Mouse (Mus musculus): ENCODE results near the gene Dmrta2. TPM values are rescaled to one million over a fixed set of nuclear protein-coding genes. Genes with fewer than 3 reads are reported as not detected.

Dmrta2 gene
- polyA plus RNA-seq, 1 experiment from 2014 or later: 0.67 TPM

GRCm38 (mm10) chr4:109978068-109978857 is 410 bp downstream of the Dmrta2 start:
- H3K9me3 ChIP-seq (replicated peaks; ENCODE audit: control insufficient read depth, low read length, poor library complexity, severe bottlenecking): no peaks in the 10 kb centered on the region
- peak; percentile 5 for ATAC-seq
- H3K9ac ChIP-seq (ENCODE audit: low read depth, low read length): peak overlapping the region; percentile 27; the same call in 1 of the 2 replicates
- H3K27ac ChIP-seq (ENCODE audit: low read length): no peak overlapping the region; the same call in 1 of the 2 replicates
- peaks cover 79% of the 10 kb centered on the region for H3K27me3 ChIP-seq (ENCODE audit: control insufficient read depth, insufficient read depth, low read depth, low read length)
- no peaks in the 10 kb centered on the region for H3K36me3 ChIP-seq (ENCODE audit: control insufficient read depth, insufficient read depth, low read length)
- peaks cover 17% of the 10 kb centered on the region for H3K4me1 ChIP-seq (ENCODE audit: control insufficient read depth, insufficient read depth, low read length)
- H3K4me2 ChIP-seq (ENCODE audit: low read length): peak overlapping the region; percentile 42
- peak overlapping the region; percentile 28 for H3K4me3 ChIP-seq (ENCODE audit: low read depth, low read length)
- 0% methylated on average over 55 of the region's 56 CpGs for WGBS

GRCm38 (mm10) chr4:109978858-109979340 is 1.0 kb downstream of the Dmrta2 start:
- Histone ChIP-seq H3K4me2 (ENCODE audit: low read length) (0 out of 2 replicates have a peak overlapping the region, but pooled peaks have one; percentile 42), H3K27ac (ENCODE audit: low read length) (no peak overlapping the region), H3K9ac (ENCODE audit: low read depth, low read length) (no peak overlapping the region), H3K4me3 (ENCODE audit: low read depth, low read length) (peak overlapping the region; percentile 28), H3K9me3 (replicated peaks; ENCODE audit: control insufficient read depth, low read length, poor library complexity, severe bottlenecking) (no peaks in the 10 kb centered on the region), H3K36me3 (ENCODE audit: control insufficient read depth, insufficient read depth, low read length) (no peaks in the 10 kb centered on the region), H3K4me1 (ENCODE audit: control insufficient read depth, insufficient read depth, low read length) (peaks cover 17% of the 10 kb centered on the region), H3K27me3 (ENCODE audit: control insufficient read depth, insufficient read depth, low read depth, low read length) (peaks cover 76% of the 10 kb centered on the region)
- 1% methylated on average over 9 of the region's 9 CpGs for WGBS
- no peak for ATAC-seq

- H3K4me2 ChIP-seq (ENCODE audit: low read length): peak overlapping the region; percentile 32
- H3K27ac ChIP-seq (ENCODE audit: low read length): 0 out of 2 replicates have a peak overlapping the region, but pooled peaks have one; percentile 10
- under 1% methylated on average over 66 of the region's 66 CpGs for WGBS
- no peak overlapping the region for H3K9ac ChIP-seq (ENCODE audit: low read depth, low read length)
- H3K36me3 ChIP-seq (ENCODE audit: control insufficient read depth, insufficient read depth, low read length): no peaks in the 10 kb centered on the region
- peaks cover 71% of the 10 kb centered on the region for H3K27me3 ChIP-seq (ENCODE audit: control insufficient read depth, insufficient read depth, low read depth, low read length)
- peak overlapping the region; percentile 16 for H3K4me3 ChIP-seq (ENCODE audit: low read depth, low read length)
- peaks cover 17% of the 10 kb centered on the region for H3K4me1 ChIP-seq (ENCODE audit: control insufficient read depth, insufficient read depth, low read length)
- H3K9me3 ChIP-seq (replicated peaks; ENCODE audit: control insufficient read depth, low read length, poor library complexity, severe bottlenecking): no peaks in the 10 kb centered on the region
- no peak for ATAC-seq
Measured at GRCm38 (mm10) chr4:109979461-109980320, 1.8 kb downstream of the Dmrta2 start.

GRCm38 (mm10) chr4:109980321-109981082 is 2.6 kb downstream of the Dmrta2 start:
- H3K27ac ChIP-seq (ENCODE audit: low read length): 0 out of 2 replicates have a peak overlapping the region, but pooled peaks have one; percentile 10
- H3K4me1 ChIP-seq (ENCODE audit: control insufficient read depth, insufficient read depth, low read length): peaks cover 17% of the 10 kb centered on the region
- no peaks in the 10 kb centered on the region for H3K36me3 ChIP-seq (ENCODE audit: control insufficient read depth, insufficient read depth, low read length)
- H3K9me3 ChIP-seq (replicated peaks; ENCODE audit: control insufficient read depth, low read length, poor library complexity, severe bottlenecking): no peaks in the 10 kb centered on the region
- H3K4me3 ChIP-seq (ENCODE audit: low read depth, low read length): peak overlapping the region; percentile 16; the same call in 1 of the 2 replicates
- peak overlapping the region; percentile 32 for H3K4me2 ChIP-seq (ENCODE audit: low read length)
- peaks cover 66% of the 10 kb centered on the region for H3K27me3 ChIP-seq (ENCODE audit: control insufficient read depth, insufficient read depth, low read depth, low read length)
- no peak for ATAC-seq
- no peak overlapping the region for H3K9ac ChIP-seq (ENCODE audit: low read depth, low read length)
- WGBS: 3% methylated on average over 28 of the region's 29 CpGs

GRCm38 (mm10) chr4:109981083-109981870 is 3.4 kb downstream of the Dmrta2 start:
- Histone ChIP-seq H3K9me3 (replicated peaks; ENCODE audit: control insufficient read depth, low read length, poor library complexity, severe bottlenecking) (no peaks in the 10 kb centered on the region), H3K27ac (ENCODE audit: low read length) (no peak overlapping the region), H3K4me3 (ENCODE audit: low read depth, low read length) (peak overlapping the region; percentile 30), H3K36me3 (ENCODE audit: control insufficient read depth, insufficient read depth, low read length) (no peaks in the 10 kb centered on the region), H3K4me1 (ENCODE audit: control insufficient read depth, insufficient read depth, low read length) (peaks cover 17% of the 10 kb centered on the region), H3K4me2 (ENCODE audit: low read length) (peak overlapping the region; percentile 52), H3K27me3 (ENCODE audit: control insufficient read depth, insufficient read depth, low read depth, low read length) (peaks cover 64% of the 10 kb centered on the region), H3K9ac (ENCODE audit: low read depth, low read length) (0 out of 2 replicates have a peak overlapping the region, but pooled peaks have one; percentile 11)
- WGBS: 3% methylated on average over 36 of the region's 37 CpGs
- no peak for ATAC-seq

GRCm38 (mm10) chr4:109981871-109982680 is 4.2 kb downstream of the Dmrta2 start:
- H3K4me2 ChIP-seq (ENCODE audit: low read length): peak overlapping the region; percentile 52
- peak overlapping the region; percentile 11; the same call in 1 of the 2 replicates for H3K9ac ChIP-seq (ENCODE audit: low read depth, low read length)
- H3K4me3 ChIP-seq (ENCODE audit: low read depth, low read length): peak overlapping the region; percentile 30
- H3K27ac ChIP-seq (ENCODE audit: low read length): no peak overlapping the region
- under 1% methylated on average over 80 of the region's 99 CpGs for WGBS
- peak; percentile 36; the same call in 1 of the 2 replicates for ATAC-seq
- H3K4me1 ChIP-seq (ENCODE audit: control insufficient read depth, insufficient read depth, low read length): peaks cover 17% of the 10 kb centered on the region
- H3K27me3 ChIP-seq (ENCODE audit: control insufficient read depth, insufficient read depth, low read depth, low read length): peaks cover 66% of the 10 kb centered on the region
- H3K36me3 ChIP-seq (ENCODE audit: control insufficient read depth, insufficient read depth, low read length): no peaks in the 10 kb centered on the region
- H3K9me3 ChIP-seq (replicated peaks; ENCODE audit: control insufficient read depth, low read length, poor library complexity, severe bottlenecking): no peaks in the 10 kb centered on the region

- Histone ChIP-seq H3K4me1 (ENCODE audit: control insufficient read depth, insufficient read depth, low read length) (peaks cover 16% of the 10 kb centered on the region), H3K9ac (ENCODE audit: low read depth, low read length) (no peak overlapping the region), H3K4me3 (ENCODE audit: low read depth, low read length) (peak overlapping the region; percentile 30), H3K36me3 (ENCODE audit: control insufficient read depth, insufficient read depth, low read length) (no peaks in the 10 kb centered on the region), H3K4me2 (ENCODE audit: low read length) (peak overlapping the region; percentile 52), H3K27ac (ENCODE audit: low read length) (no peak overlapping the region), H3K27me3 (ENCODE audit: control insufficient read depth, insufficient read depth, low read depth, low read length) (peaks cover 66% of the 10 kb centered on the region), H3K9me3 (replicated peaks; ENCODE audit: control insufficient read depth, low read length, poor library complexity, severe bottlenecking) (no peaks in the 10 kb centered on the region)
- 2% methylated on average over 26 of the region's 30 CpGs for WGBS
- no peak for ATAC-seq
Measured at GRCm38 (mm10) chr4:109982681-109983265, 4.9 kb downstream of the Dmrta2 start.

All from midbrain, embryonic 16.5 days (tissue).